ENCODE assay signal across 29 mouse cellular contexts in the genomic region with DNA sequence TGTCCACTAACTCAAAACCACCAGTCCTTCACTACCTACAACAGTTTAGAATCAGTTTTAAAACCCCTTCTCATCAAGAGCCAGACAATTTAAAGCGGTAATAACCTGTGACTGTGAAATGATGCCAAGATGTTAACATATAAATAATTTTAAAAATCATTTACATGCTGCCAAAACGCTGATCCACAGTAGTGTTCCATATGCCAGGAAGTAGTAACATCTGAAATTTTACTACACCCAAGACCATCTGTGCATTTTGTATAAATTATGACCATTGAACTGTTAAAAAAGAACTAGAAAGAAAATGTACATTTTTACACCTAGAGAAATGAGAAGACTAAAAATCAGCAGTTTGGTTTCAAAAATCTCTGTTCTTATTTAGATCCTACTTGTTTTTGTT.
"Had no signal": no experiment of that assay in that cellular context is flagged by ENCODE, and none has a peak within 500 bp of the region (broad histone marks: within the 10 kb centered on the region; RNA-seq: fewer than 3 reads in every experiment).

No protein-coding gene starts in this region.

- H3K27ac ChIP-seq: heart, adult 2 months; heart, embryonic 13.5 days; heart, embryonic 15.5 days; hindbrain, embryonic 13.5 days; hindbrain, embryonic 15.5 days; hindbrain, postnatal 0 days; kidney, embryonic 15.5 days; kidney, postnatal 0 days; left cerebral cortex, adult 2 months; limb, embryonic 10.5 days; limb, embryonic 12.5 days; liver, embryonic 13.5 days; liver, embryonic 15.5 days had no signal

- H3K36me3 ChIP-seq: heart, embryonic 13.5 days; heart, embryonic 15.5 days; hindbrain, embryonic 13.5 days; liver, embryonic 13.5 days; liver, embryonic 15.5 days had no signal

- H3K4me1 ChIP-seq: hindbrain, embryonic 15.5 days; kidney, embryonic 15.5 days; limb, embryonic 10.5 days; limb, embryonic 12.5 days; liver, embryonic 13.5 days; liver, embryonic 15.5 days had no signal

- H3K4me2 ChIP-seq: heart, embryonic 11.5 days; heart, embryonic 13.5 days; heart, embryonic 15.5 days; hindbrain, embryonic 13.5 days; hindbrain, embryonic 15.5 days; kidney, embryonic 15.5 days; limb, embryonic 12.5 days; liver, embryonic 11.5 days; liver, embryonic 13.5 days; liver, embryonic 15.5 days had no signal

- H3K4me3 ChIP-seq: heart, adult 2 months; heart, embryonic 13.5 days; heart, embryonic 15.5 days; hindbrain, embryonic 13.5 days; hindbrain, embryonic 15.5 days; kidney, embryonic 15.5 days; left cerebral cortex, adult 2 months; limb, embryonic 10.5 days; limb, embryonic 12.5 days; liver, embryonic 13.5 days; liver, embryonic 15.5 days had no signal

- DNase-seq: gastrocnemius, postnatal 14 days; gastrocnemius, postnatal 36 days; heart, adult 11 months; heart, adult 2 months; heart, postnatal 14 days; heart, postnatal 36 days; kidney, adult 11 months; kidney, adult 2 months; kidney, adult 9 months; kidney, postnatal 14 days; kidney, postnatal 36 days; layer of hippocampus, adult 9-11 months; liver; liver, embryonic 13.5 days; liver, postnatal 0 days had no signal

- H3K9me3 ChIP-seq: heart, embryonic 15.5 days; hindbrain, embryonic 15.5 days; kidney, embryonic 15.5 days; limb, embryonic 10.5 days; limb, embryonic 12.5 days; liver, embryonic 13.5 days; liver, embryonic 15.5 days had no signal

- H3K27me3 ChIP-seq: heart, embryonic 13.5 days; heart, embryonic 15.5 days; hindbrain, embryonic 13.5 days; hindbrain, embryonic 15.5 days; kidney, embryonic 15.5 days; limb, embryonic 12.5 days; liver, embryonic 13.5 days; liver, embryonic 15.5 days had no signal

- H3K9ac ChIP-seq: heart, embryonic 13.5 days; heart, embryonic 15.5 days; hindbrain, embryonic 13.5 days; hindbrain, embryonic 15.5 days; kidney, embryonic 15.5 days; limb, embryonic 12.5 days; liver, embryonic 13.5 days; liver, embryonic 15.5 days; liver, postnatal 0 days had no signal

- ATAC-seq: hindbrain, postnatal 0 days; intestine, embryonic 16.5 days; liver, postnatal 0 days had no signal
